Mouse (Mus musculus): Measurements from ENCODE around the gene Sntb2.
"Not testable (repeated sequence)": the region's sequence is repeated elsewhere in the genome, so short reads cannot be mapped to it uniquely, and the experiment has no call there.

The Sntb2 gene

DNA sequence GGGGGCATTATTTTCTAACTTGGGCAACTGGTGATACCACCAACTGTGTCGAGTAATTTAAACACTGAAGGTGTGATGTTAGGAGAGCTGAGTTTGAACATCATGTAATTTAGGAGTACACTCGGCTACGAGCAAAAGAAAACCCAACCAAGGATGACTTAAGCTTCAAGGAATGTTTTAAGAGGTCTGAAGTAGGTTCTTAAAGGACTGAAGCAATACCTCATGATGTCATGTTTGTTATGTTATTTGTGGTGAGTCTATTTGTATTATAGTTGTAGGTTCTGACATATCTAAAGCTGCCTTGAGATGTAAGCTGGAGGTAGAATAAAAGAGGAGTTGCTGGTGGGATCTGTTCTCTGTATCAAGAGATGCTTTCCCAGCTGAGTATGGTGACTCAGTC, 34.4 kb downstream of the Sntb2 start:
- no peak for DNase-seq (ENCODE audit: inconsistent age in 2 of 2, low spot score in 1 of 2)

DNA sequence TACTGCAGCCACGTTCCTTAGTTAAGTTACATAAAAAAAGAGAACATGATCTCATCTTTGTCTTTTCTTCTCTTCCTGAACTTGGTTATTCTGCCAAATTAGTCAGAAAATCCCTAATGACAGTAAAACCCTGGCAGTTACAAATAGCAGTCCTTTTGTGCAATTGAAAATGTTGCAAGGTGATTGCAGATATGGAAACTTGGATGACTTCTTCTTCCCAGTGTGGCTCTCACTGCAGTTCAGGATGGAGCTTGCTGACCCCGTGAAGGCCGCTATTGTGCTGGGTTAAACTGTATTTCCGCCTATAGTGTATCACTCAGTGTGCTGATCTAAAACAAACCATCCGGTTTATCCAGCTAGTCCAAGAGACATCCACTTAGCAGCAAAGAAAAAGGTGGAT, 36.4 kb downstream of the Sntb2 start:
- DNase-seq (ENCODE audit: inconsistent age in 2 of 2, low spot score in 1 of 2): peak; percentile 44 to 87

DNA sequence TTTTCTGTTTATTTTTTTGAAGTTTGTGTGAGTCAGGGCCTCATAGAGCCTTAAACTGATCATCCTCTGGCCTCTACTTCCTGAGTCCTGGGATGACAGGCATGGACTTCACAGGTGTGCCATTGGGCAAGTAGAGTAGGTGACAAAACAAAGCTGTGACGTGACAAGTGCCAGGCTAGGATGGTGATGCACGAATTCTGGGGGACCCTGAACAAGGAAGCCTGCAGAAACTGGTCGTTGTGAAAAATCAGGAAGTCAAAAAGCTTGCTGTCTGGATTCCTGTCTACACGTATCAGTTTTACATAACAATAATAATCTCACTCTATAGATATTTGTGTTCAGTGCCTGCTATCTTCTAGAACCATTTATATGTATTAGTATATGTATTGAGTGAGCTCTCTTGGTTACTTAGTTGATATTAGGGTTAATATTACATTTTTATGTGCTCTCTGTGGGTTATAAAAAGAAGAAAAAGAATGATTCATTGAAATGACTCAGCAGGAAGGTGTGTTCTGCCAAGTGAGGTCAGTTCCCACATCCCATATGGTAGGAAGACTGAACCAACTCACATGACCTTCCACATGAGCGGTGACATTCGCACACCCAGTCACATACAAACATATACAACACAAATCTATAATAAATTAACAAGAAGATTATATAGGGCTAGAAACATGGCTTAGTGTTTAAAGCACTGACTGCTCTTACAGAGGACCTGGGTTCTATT, 37.2 kb downstream of the Sntb2 start:
- DNase-seq (ENCODE audit: inconsistent age in 2 of 2, low spot score in 1 of 2): peak in 1 of 2 experiments; percentile 75

DNA sequence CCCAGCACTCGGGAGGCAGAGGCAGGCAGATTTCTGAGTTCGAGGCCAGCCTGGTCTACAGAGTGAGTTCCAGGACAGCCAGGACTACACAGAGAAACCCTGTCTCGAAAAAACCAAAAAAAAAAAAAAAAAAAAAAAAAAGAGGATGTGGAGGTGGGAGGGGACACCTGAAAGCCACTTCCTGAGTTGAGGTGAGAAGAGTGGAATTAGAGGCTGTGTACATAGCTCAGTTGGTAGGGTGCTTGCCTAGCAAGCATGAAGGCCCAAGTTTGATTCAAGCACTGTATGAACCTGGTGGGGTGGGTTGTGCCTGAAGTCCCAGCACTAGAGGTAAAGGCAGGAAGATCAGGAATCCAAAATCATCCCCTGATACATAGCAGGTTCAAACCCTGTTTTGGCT, 38.0 kb downstream of the Sntb2 start:
- not testable (repeated sequence) for DNase-seq (ENCODE audit: inconsistent age in 2 of 2, low spot score in 1 of 2)

DNA sequence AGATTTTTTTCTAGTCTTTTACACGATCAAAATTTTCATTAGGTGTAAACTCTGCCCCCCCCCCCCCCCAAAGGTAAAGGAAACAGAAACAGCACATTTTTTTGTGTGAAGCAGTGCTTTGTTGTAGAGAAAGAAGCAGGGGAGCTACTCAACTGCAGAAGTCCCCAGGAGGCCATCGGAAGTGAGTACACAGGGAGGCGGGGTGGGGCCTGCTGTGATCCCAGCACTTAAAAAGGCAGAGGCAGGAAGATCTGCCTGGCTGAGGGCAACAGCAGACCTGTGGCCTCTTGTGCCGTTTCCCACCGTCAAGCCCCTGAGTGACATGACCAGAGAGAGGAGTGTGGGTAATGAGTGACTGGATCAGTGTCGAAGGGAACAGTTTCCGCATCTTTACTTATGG, 39.2 kb downstream of the Sntb2 start:
- DNase-seq (ENCODE audit: inconsistent age in 2 of 2, low spot score in 1 of 2): peak in 1 of 2 experiments; percentile 44

DNA sequence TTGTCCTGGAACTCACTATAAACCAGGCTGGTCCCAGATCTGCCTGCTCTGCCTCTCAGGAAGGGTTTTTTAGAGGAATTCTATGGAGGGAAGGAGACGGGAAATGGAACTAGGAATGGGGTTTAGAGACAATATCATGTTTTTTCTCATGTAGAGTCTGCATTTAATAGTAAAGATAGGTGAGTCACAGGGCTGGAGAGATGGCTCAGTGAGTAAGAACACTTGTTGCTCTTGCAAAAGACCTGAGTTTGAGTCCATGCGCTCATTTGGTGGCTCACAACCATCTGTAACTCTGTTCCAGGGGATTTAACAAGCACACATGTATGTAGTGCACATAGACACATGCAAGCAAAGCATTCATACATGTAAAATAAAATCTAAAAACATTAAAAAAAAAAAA, 40.2 kb downstream of the Sntb2 start:
- DNase-seq (ENCODE audit: inconsistent age in 2 of 2, low spot score in 1 of 2): peak in 1 of 2 experiments; percentile 43

DNA sequence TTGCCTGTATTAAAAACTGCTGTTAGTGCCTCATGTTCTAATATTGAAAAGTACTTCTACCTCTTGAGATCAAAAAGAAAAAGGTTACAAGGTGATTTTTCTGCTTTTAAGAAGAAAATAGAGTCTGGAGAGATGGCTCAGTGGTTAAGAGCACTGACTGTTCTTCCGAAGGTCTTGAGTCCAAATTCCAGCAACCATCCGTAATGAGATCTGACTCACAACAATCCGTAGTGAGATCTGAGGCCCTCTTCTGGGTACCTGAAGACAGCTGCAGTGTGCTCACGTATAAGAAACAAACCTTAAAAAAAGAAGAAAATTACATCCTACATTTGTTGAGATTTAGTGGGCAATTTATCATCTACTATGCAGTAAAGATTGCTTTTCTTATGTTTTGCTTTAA, 40.9 kb downstream of the Sntb2 start:
- DNase-seq (ENCODE audit: inconsistent age in 2 of 2, low spot score in 1 of 2): peak; percentile 38 to 60

DNA sequence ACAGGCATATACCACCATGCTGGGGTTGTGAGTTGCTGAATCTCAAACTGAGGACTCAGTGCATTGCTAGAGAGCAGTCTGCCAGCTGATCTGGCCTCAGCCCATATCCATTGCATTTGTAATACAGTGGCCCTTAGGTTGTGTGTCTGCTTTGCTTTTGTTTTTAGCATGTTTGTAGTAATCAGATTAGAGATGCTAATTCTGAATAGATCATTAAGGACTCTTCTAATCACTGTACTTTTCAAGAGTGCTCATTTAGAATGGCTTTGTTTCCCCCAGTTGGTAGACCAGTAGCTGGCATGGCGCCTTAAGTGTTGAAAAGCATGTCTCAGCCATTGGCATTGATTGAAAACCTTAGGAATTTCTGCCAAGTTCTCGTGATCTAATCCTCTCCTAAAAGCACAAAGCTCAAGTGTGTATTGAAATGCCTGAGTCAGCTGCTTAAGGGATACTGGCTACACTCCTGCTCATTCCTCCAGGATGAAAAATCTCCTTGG, 43.3 kb downstream of the Sntb2 start:
- DNase-seq (ENCODE audit: inconsistent age in 2 of 2, low spot score in 1 of 2): peak; percentile 29 to 83

DNA sequence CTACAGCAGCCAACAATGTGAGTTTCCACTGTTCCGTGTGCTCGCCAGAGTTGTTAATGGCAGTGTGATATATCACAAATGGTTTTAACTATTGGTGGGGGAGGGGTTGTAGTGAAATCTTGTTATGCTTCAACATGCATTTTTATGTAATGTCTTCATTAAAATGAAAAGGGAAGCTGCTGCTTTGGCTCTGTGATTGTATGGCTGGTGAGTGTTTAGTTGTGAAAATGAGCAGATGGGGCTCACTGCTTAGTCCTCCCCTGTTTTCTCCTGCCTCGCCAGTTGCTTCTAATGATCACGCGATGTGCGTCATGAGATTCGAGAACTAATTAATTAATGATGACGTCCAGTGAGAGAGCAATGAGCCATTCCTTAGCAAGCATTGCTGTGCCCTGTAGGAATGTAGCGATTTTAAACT, 49.9 kb downstream of the Sntb2 start:
- DNase-seq (ENCODE audit: inconsistent age in 2 of 2, low spot score in 1 of 2): no peak

DNA sequence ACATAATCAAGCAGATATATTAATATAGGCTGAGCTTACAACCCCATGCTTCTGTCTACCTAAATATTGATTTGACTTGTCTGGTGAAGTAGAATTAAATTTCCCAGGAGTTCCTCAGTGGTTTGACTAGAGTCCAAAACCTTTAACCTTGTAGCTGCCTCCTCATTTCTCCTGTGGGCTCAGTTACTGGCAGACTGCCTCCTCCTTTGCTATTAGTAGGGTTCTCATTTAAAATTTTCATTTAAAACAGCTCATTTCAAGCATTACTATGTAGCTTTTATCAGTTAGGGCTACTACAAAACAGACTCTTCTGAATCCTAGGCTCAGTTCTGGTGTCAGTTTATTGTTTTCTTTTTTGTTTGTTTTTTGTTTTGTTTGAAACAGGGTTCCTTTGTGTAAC, 50.4 kb downstream of the Sntb2 start:
- peak in 1 of 2 experiments; percentile 64 for DNase-seq (ENCODE audit: inconsistent age in 2 of 2, low spot score in 1 of 2)

DNA sequence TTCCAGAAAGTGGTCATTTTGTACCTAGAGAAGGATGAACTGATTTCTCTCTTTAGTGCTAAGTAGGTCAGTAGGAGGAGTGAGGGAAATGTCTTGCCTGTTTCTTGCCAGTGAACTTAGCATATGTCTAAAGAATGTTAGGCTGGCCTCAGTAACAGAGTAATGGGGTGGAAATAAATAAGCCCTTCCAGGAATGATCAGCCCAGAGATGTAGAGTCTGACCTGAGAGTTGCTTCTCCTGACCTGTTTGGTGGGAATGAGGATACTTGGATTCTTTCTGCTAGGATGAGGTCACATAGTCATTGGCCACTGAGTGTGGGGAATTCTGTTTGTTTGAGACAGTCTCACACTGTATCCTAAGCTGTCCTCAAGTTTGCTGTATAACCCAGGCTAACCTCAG, 52.0 kb downstream of the Sntb2 start:
- no peak for DNase-seq (ENCODE audit: inconsistent age in 2 of 2, low spot score in 1 of 2)

DNA sequence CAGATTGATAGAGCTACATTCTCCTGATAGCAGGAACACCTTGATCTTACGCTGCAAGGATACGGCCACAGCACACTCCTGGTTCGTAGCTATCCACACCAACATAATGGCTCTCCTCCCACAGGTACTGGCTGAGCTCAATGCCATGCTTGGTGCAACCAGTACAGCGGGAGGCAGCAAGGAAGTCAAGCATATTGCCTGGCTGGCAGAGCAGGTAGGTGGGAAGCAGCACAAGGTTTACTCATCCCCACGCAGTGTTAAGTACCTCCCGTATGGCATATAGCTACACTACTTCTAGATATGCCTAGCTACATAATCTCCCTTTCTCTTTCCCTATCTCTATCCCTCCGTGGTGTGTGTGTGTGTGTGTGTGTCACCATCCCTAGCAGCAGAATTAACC, 55.8 kb downstream of the Sntb2 start:
- DNase-seq (ENCODE audit: inconsistent age in 2 of 2, low spot score in 1 of 2): no peak

DNA sequence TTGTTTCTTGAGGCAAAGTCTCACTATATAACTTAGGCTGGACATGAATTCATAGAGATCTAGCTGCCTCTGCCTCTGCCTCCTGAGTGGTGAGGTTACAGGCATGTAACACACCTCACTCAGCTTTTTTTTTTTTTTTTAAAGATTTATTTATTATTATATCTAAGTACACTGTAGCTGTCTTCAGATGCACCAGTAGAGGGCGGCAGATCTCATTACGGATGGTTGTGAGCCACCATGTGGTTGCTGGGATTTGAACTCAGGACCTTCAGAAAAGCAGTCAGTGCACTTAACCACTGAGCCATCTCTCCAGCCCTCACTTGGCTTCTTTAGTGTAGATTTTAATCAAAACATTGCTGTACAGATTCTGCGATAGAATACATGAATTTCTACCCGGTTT, 60.8 kb downstream of the Sntb2 start:
- DNase-seq (ENCODE audit: inconsistent age in 2 of 2, low spot score in 1 of 2): not testable (repeated sequence)

DNA sequence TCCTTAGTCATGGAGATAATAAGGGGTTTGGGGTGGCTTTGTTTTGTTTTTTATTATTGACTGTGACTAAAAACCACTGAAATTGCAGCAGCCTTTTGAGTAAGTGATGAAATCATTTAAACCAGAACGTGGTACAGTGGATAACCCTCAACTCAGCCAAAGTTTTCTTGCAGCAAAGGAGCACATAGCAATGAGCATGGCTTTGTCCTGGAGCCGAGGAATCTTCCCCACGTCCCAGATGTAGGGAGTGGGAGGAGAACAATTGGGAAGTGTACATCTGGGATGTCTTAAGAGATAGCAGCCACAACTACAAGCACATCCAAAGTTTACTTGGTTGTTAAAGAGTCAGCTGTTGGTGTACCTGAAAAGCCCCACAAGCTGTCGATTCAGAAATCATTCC, 61.9 kb downstream of the Sntb2 start:
- DNase-seq (ENCODE audit: inconsistent age in 2 of 2, low spot score in 1 of 2): no peak

DNA sequence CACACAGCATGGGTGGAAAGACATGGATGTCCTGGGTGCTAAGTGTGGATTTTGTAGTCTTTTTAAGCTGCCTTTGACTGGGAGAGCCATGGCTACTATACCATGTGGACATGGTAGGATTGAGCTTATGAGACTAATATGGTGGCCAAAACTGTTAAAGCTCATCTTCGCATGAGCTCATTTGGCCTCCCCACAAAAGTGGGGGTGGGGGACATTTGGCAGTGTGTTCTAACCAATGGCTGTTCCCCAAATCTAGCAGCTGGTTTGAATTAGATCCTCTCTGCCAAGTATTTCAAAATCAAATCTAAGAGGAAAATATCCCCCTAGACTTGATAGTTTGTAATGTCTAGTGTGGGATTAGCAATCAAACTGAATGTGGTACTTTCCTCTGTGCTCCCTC, 63.5 kb downstream of the Sntb2 start:
- DNase-seq (ENCODE audit: inconsistent age in 2 of 2, low spot score in 1 of 2): no peak

DNA sequence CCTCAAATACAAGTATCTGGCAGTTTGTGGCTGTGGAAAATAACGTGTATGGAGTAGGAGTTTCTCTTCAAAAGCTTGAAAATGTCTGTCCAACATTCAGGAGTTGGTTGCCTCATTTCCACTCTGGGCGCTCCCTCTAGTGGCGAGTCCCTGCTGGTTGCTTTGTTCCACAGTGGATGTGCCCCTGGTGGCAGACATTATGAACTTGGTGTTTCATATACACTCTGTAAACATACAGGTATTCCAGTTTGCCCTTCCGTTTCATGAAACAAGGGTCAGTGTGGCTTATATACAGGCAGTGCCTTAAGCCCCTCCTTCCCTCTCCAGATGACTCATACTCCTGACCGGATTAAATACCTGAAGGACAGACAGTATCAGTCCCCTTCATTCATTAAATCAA, 67.0 kb downstream of the Sntb2 start:
- peak; percentile 87 to 97 for DNase-seq (ENCODE audit: inconsistent age in 2 of 2, low spot score in 1 of 2)

DNA sequence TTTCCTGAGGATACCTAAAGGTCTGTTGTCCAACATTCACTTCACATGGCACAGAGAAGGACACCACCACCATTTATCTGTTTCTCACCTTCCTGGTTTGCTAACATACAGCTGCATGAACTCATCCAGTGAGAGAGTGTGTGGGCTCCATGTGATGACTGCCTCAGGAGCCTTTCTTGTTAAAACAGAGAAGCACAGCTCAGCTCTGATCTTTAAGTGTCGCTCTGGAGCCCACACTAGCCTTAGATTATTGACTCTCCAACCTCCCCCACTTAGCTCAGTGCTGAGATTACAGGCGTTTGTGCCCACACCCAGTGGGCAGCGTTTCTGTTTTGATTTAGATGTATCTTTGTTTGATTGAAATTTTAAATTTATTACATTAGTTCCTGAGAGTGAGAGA, 72.2 kb downstream of the Sntb2 start:
- DNase-seq (ENCODE audit: inconsistent age in 2 of 2, low spot score in 1 of 2): no peak

DNA sequence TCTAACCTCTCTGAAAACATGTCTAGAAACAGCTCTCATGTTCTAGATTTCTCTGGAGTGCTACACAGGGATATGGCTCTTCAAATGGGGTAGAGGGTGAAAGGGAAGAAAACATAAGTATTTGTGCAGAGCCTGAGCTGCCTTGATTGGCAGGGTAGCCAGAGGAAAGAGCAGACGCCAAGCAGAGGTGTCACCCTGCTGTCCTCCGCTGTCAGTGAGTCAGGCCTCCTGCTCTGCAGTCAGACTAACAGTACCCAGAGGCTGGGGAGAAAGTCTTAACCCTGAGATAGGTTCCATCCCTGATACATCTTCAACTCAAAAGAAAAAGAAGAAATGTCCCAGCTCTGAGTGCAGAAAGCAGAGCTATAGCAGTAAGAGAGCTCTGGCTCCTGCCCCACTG, 77.1 kb downstream of the Sntb2 start:
- DNase-seq (ENCODE audit: inconsistent age in 2 of 2, low spot score in 1 of 2): peak in 1 of 2 experiments; percentile 52

DNA sequence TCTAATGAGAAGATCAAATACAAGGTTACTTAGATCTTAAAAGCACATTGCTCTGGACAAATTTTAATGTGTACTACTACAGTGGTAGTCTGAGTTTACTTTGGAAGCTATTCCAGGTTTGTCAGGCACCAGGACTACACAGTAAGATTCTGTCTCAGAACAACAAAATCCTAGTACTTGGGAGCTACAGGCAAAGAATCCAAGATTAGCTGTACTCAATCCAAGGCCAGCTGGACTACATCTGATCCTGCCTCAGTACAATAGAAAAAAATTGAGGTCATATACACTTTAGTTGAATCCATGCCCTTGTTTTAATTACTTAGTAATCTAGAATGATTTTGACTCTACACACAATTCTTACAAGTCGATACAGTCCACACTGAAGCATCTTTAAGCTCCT, 79.4 kb downstream of the Sntb2 start:
- no peak for DNase-seq (ENCODE audit: inconsistent age in 2 of 2, low spot score in 1 of 2)

DNA sequence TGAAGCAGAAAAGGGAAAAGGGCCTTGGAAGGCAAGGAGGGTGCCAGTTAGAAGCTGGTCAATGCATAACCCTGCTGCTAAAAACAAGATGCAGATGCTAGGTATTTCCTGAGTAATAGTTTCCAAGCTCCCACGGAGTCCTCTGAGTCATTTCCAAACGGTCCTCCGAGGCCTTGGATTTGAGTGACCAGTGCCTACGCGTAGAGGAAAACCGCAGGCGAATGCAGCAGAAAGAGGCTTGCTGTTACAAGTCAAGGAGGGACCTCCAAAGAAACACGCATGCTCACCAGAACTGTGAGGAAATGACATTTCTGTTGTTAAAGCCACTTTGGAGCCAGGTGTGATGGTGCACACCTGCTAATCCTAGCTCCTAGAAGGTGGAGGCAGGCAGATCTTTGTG, 87.9 kb downstream of the Sntb2 start:
- peak; percentile 85 to 92 for DNase-seq (ENCODE audit: inconsistent age in 2 of 2, low spot score in 1 of 2)

DNA sequence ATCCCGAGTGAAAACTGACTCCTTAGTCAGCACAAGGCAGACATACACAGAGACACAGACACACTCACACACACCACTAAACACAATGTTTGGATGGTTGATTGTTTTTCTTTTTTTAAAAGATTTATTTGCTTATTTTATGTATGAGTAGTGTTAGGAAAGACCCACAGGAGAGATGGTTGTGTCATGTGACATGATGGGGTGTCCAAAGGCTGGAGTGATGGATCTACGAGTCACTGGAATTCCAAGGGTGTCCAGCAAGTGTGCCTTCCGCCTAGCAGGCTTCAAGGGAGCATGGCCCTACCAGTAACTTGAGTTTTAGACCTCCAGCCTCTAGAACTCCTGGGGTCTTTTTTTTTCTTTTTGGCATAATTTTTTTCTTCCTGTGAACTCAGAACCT, 93.8 kb downstream of the Sntb2 start:
- no peak for DNase-seq (ENCODE audit: inconsistent age in 2 of 2, low spot score in 1 of 2)

DNA sequence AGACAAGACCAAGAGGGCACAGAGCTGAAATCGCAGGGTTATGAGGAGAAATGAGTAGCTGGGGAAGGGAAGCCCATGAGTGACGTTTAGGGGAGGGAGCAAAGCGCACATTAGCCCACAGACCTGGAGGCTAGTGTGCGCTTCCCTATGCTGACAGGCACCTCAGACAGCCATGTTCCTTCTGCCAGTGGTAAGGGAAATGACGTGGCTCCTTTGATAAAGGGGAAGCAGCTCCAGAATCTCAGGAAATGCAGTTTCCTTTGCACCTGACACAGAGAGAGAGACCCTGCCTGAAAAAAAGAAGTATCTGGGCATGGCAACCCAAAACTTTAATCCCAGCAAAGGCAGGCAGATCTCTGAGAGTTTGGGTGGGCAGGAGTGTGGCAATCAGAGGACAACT, 94.5 kb downstream of the Sntb2 start:
- no peak for DNase-seq (ENCODE audit: inconsistent age in 2 of 2, low spot score in 1 of 2)

Measured in adrenal gland, adult (tissue).